Mouse (Mus musculus): ENCODE results near the gene Gtf2h1.

Gtf2h1 gene

GRCm38 (mm10) chr7:46840787-46841525 is 45.1 kb downstream of the Gtf2h1 start, which contains the start of gene Ldha:
TSS of gene Ldha (plus strand) at chr7:46841475.
- TF ChIP-seq NANOG (IDR thresholded peaks at IDR 0.05; ENCODE audit: borderline replicate concordance, low read length) (no peak), CTCF (conservative IDR thresholded peaks at IDR 0.05; ENCODE audit: low read length) (no peak), POU5F1 (IDR thresholded peaks at IDR 0.05; ENCODE audit: borderline replicate concordance, low read length) (no peak)
- peaks cover 78% of the 10 kb centered on the region for H3K4me1 ChIP-seq (replicated peaks; ENCODE audit: low read depth, low read length)
- peaks cover 8% of the 10 kb centered on the region; the same call in 1 of the 2 replicates for H3K27me3 ChIP-seq (ENCODE audit: insufficient read depth, low read length)
- peaks cover 7% of the 10 kb centered on the region for H3K36me3 ChIP-seq (ENCODE audit: insufficient read depth, low read length)
- H3K9me3 ChIP-seq (ENCODE audit: low read length): no peaks in the 10 kb centered on the region
- peak within 1 kb of the TSS; percentile 37 for H3K4me3 ChIP-seq (replicated peaks; ENCODE audit: low read length)

GRCm38 (mm10) chr7:46842278-46842677 is 46.4 kb downstream of the Gtf2h1 start:
- H3K4me3 ChIP-seq (replicated peaks; ENCODE audit: low read length): no peak overlapping the region
- no peaks in the 10 kb centered on the region for H3K9me3 ChIP-seq (ENCODE audit: low read length)
- H3K4me1 ChIP-seq (replicated peaks; ENCODE audit: low read depth, low read length): peaks cover 71% of the 10 kb centered on the region
- H3K27me3 ChIP-seq (ENCODE audit: insufficient read depth, low read length): peaks cover 15% of the 10 kb centered on the region; the same call in 1 of the 2 replicates
- TF ChIP-seq CTCF (conservative IDR thresholded peaks at IDR 0.05; ENCODE audit: low read length) (no peak), POU5F1 (IDR thresholded peaks at IDR 0.05; ENCODE audit: borderline replicate concordance, low read length) (no peak), NANOG (IDR thresholded peaks at IDR 0.05; ENCODE audit: borderline replicate concordance, low read length) (no peak)
- peaks cover 20% of the 10 kb centered on the region for H3K36me3 ChIP-seq (ENCODE audit: insufficient read depth, low read length)

GRCm38 (mm10) chr7:46843576-46843975 is 47.7 kb downstream of the Gtf2h1 start:
- peaks cover 15% of the 10 kb centered on the region; the same call in 1 of the 2 replicates for H3K27me3 ChIP-seq (ENCODE audit: insufficient read depth, low read length)
- TF ChIP-seq CTCF (conservative IDR thresholded peaks at IDR 0.05; ENCODE audit: low read length) (no peak), POU5F1 (IDR thresholded peaks at IDR 0.05; ENCODE audit: borderline replicate concordance, low read length) (no peak), NANOG (IDR thresholded peaks at IDR 0.05; ENCODE audit: borderline replicate concordance, low read length) (no peak)
- peaks cover 70% of the 10 kb centered on the region for H3K4me1 ChIP-seq (replicated peaks; ENCODE audit: low read depth, low read length)
- no peaks in the 10 kb centered on the region for H3K9me3 ChIP-seq (ENCODE audit: low read length)
- no peak overlapping the region for H3K4me3 ChIP-seq (replicated peaks; ENCODE audit: low read length)
- peaks cover 33% of the 10 kb centered on the region for H3K36me3 ChIP-seq (ENCODE audit: insufficient read depth, low read length)

GRCm38 (mm10) chr7:46845211-46845977 is 49.5 kb downstream of the Gtf2h1 start:
- TF ChIP-seq NANOG (IDR thresholded peaks at IDR 0.05; ENCODE audit: borderline replicate concordance, low read length) (no peak), CTCF (conservative IDR thresholded peaks at IDR 0.05; ENCODE audit: low read length) (no peak), POU5F1 (IDR thresholded peaks at IDR 0.05; ENCODE audit: borderline replicate concordance, low read length) (no peak)
- H3K4me1 ChIP-seq (replicated peaks; ENCODE audit: low read depth, low read length): peaks cover 67% of the 10 kb centered on the region
- H3K4me3 ChIP-seq (replicated peaks; ENCODE audit: low read length): peak overlapping the region; percentile 98
- H3K9me3 ChIP-seq (ENCODE audit: low read length): no peaks in the 10 kb centered on the region
- peaks cover 50% of the 10 kb centered on the region for H3K36me3 ChIP-seq (ENCODE audit: insufficient read depth, low read length)
- H3K27me3 ChIP-seq (ENCODE audit: insufficient read depth, low read length): peaks cover 15% of the 10 kb centered on the region; the same call in 1 of the 2 replicates

GRCm38 (mm10) chr7:46845978-46846485 is 50.1 kb downstream of the Gtf2h1 start:
- peaks cover 55% of the 10 kb centered on the region for H3K36me3 ChIP-seq (ENCODE audit: insufficient read depth, low read length)
- H3K4me1 ChIP-seq (replicated peaks; ENCODE audit: low read depth, low read length): peaks cover 64% of the 10 kb centered on the region
- no peaks in the 10 kb centered on the region for H3K9me3 ChIP-seq (ENCODE audit: low read length)
- TF ChIP-seq CTCF (conservative IDR thresholded peaks at IDR 0.05; ENCODE audit: low read length) (no peak), NANOG (IDR thresholded peaks at IDR 0.05; ENCODE audit: borderline replicate concordance, low read length) (no peak)
- H3K27me3 ChIP-seq (ENCODE audit: insufficient read depth, low read length): peaks cover 15% of the 10 kb centered on the region; the same call in 1 of the 2 replicates
- H3K4me3 ChIP-seq (replicated peaks; ENCODE audit: low read length): peak overlapping the region; percentile 98

GRCm38 (mm10) chr7:46846486-46847244 is 50.8 kb downstream of the Gtf2h1 start:
- peak overlapping the region; percentile 98 for H3K4me3 ChIP-seq (replicated peaks; ENCODE audit: low read length)
- TF ChIP-seq POU5F1 (IDR thresholded peaks at IDR 0.05; ENCODE audit: borderline replicate concordance, low read length) (no peak), NANOG (IDR thresholded peaks at IDR 0.05; ENCODE audit: borderline replicate concordance, low read length) (no peak), CTCF (conservative IDR thresholded peaks at IDR 0.05; ENCODE audit: low read length) (no peak)
- H3K36me3 ChIP-seq (ENCODE audit: insufficient read depth, low read length): peaks cover 62% of the 10 kb centered on the region
- H3K4me1 ChIP-seq (replicated peaks; ENCODE audit: low read depth, low read length): peaks cover 64% of the 10 kb centered on the region
- peaks cover 15% of the 10 kb centered on the region; the same call in 1 of the 2 replicates for H3K27me3 ChIP-seq (ENCODE audit: insufficient read depth, low read length)
- no peaks in the 10 kb centered on the region for H3K9me3 ChIP-seq (ENCODE audit: low read length)

GRCm38 (mm10) chr7:46849287-46849686 is 53.4 kb downstream of the Gtf2h1 start:
- no peaks in the 10 kb centered on the region for H3K9me3 ChIP-seq (ENCODE audit: low read length)
- H3K36me3 ChIP-seq (ENCODE audit: insufficient read depth, low read length): peaks cover 80% of the 10 kb centered on the region
- TF ChIP-seq NANOG (IDR thresholded peaks at IDR 0.05; ENCODE audit: borderline replicate concordance, low read length) (no peak), POU5F1 (IDR thresholded peaks at IDR 0.05; ENCODE audit: borderline replicate concordance, low read length) (no peak), CTCF (conservative IDR thresholded peaks at IDR 0.05; ENCODE audit: low read length) (no peak)
- 0 out of 2 replicates have a peak, but pooled peaks cover 7% of the 10 kb centered on the region for H3K27me3 ChIP-seq (ENCODE audit: insufficient read depth, low read length)
- peaks cover 62% of the 10 kb centered on the region for H3K4me1 ChIP-seq (replicated peaks; ENCODE audit: low read depth, low read length)
- peak overlapping the region; percentile 41 for H3K4me3 ChIP-seq (replicated peaks; ENCODE audit: low read length)
